7 mouse cellular contexts compared by ENCODE assay signal in the genomic region with DNA sequence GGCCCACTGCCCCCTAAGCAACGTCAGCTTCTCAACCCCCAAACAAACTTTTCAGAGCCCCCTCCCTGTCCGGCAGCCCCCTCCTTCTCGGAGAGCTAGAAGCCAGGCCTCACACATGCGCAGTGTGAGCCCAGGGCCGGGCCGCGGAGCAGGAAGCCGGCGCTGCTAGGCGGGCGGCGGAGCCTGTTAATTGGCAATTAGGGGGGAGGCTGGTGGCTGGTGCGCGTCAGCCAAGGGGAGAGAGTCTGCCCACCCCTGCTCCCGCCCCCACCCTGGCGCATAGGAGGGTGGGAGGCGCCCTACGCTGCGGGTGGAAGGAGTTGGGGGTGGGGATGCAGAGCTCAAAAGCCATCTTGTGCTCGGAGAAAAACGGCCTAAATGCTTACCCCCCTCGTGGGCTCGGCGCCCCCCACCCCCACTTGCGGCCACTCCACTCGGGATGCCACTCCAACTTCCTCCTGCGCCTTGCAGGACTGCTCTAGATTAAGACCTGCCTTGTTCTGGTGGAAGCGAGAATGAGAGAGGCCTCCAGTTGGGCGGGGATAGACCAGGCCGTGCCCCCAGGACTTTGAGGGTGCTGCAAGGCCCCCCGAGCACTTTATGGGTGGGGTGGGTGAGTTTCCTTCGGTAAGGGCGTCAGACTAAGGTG. TPM values are rescaled to one million over a fixed set of nuclear protein-coding genes. Genes with fewer than 3 reads are reported as not detected.
DNase-seq lines count a peak whose midpoint lies in the region; ATAC-seq and TF ChIP-seq lines count a peak whose summit lies in the region.

No protein-coding gene starts in this region.

- no peak for TF ChIP-seq CTCF in ES-Bruce4 (IDR thresholded peaks at IDR 0.05; ENCODE audit: low read depth, low read length)

- peak overlapping the region; percentile 60 for H3K4me3 ChIP-seq in ES-Bruce4 (ENCODE audit: low read depth, low read length)
- H3K4me3 ChIP-seq in forebrain, embryonic 14.5 days (ENCODE audit: low read depth, low read length) = peak overlapping the region; percentile 23
- peak overlapping the region; percentile 41 for H3K4me3 ChIP-seq in limb, embryonic 11.5 days (ENCODE audit: low read depth, low read length)
- peak overlapping the region; percentile 35 for H3K4me3 ChIP-seq in midbrain, embryonic 12.5 days

- 2% methylated on average over 33 of the region's 33 CpGs for WGBS in forebrain, embryonic 14.5 days
- under 1% methylated on average over 33 of the region's 33 CpGs for WGBS in limb, embryonic 11.5 days
- 1% methylated on average over 32 of the region's 33 CpGs for WGBS in midbrain, embryonic 12.5 days

- H3K4me2 ChIP-seq in forebrain, embryonic 14.5 days (ENCODE audit: low read length) = peak overlapping the region; percentile 45
- peak overlapping the region; percentile 78 for H3K4me2 ChIP-seq in limb, embryonic 11.5 days (ENCODE audit: low read depth, severe bottlenecking)
- H3K4me2 ChIP-seq in midbrain, embryonic 12.5 days (replicated peaks) = peak overlapping the region; percentile 46

- no peak overlapping the region for H3K27ac ChIP-seq in ES-Bruce4 (ENCODE audit: insufficient read depth, low read length)
- H3K27ac ChIP-seq in forebrain, embryonic 14.5 days (ENCODE audit: low read depth, low read length) = no peak overlapping the region
- peak overlapping the region; percentile 90 for H3K27ac ChIP-seq in limb, embryonic 11.5 days (replicated peaks; ENCODE audit: low read depth, low read length)
- no peak overlapping the region for H3K27ac ChIP-seq in midbrain, embryonic 12.5 days (replicated peaks)

- H3K27me3 ChIP-seq in ES-Bruce4 (ENCODE audit: control insufficient read depth, insufficient read depth, low read length, poor library complexity, severe bottlenecking) = peaks cover 60% of the 10 kb centered on the region
- H3K27me3 ChIP-seq in forebrain, embryonic 14.5 days (replicated peaks; ENCODE audit: control insufficient read depth, insufficient read depth, low read length) = peaks cover 100% of the 10 kb centered on the region
- H3K27me3 ChIP-seq in limb, embryonic 11.5 days (ENCODE audit: control insufficient read depth, insufficient read depth, low read length) = peaks cover 59% of the 10 kb centered on the region
- H3K27me3 ChIP-seq in midbrain, embryonic 12.5 days = peaks cover 99% of the 10 kb centered on the region

- no peaks in the 10 kb centered on the region for H3K4me1 ChIP-seq in ES-Bruce4 (ENCODE audit: control insufficient read depth, insufficient read depth, low read length)
- peaks cover 7% of the 10 kb centered on the region; the same call in 1 of the 2 replicates for H3K4me1 ChIP-seq in forebrain, embryonic 14.5 days (ENCODE audit: control insufficient read depth, insufficient read depth, low read length)
- peaks cover 72% of the 10 kb centered on the region for H3K4me1 ChIP-seq in limb, embryonic 11.5 days (ENCODE audit: control insufficient read depth, insufficient read depth, low read length)
- H3K4me1 ChIP-seq in midbrain, embryonic 12.5 days = peaks cover 8% of the 10 kb centered on the region

- no peak for TF ChIP-seq POLR2A in ES-Bruce4 (IDR thresholded peaks at IDR 0.05; ENCODE audit: insufficient read depth, low read length)

- no peak for TF ChIP-seq EP300 in ES-Bruce4 (IDR thresholded peaks at IDR 0.05; ENCODE audit: insufficient read depth, low read depth, low read length)

- H3K9me3 ChIP-seq in ES-Bruce4 (replicated peaks; ENCODE audit: control insufficient read depth, insufficient read depth, low read length, poor library complexity, severe bottlenecking) = no peaks in the 10 kb centered on the region
- H3K9me3 ChIP-seq in forebrain, embryonic 14.5 days (replicated peaks; ENCODE audit: control insufficient read depth, low read length) = no peaks in the 10 kb centered on the region
- H3K9me3 ChIP-seq in limb, embryonic 11.5 days (ENCODE audit: control insufficient read depth, low read length) = no peaks in the 10 kb centered on the region
- H3K9me3 ChIP-seq in midbrain, embryonic 12.5 days = no peaks in the 10 kb centered on the region

- peak; percentile 84 for ATAC-seq in forebrain, embryonic 14.5 days
- ATAC-seq in limb, embryonic 11.5 days (ENCODE audit: insufficient number of reproducible peaks, low FRiP score, low TSS enrichment, low read depth) = peak; percentile 69
- peak; percentile 41; the same call in 1 of the 2 replicates for ATAC-seq in midbrain, embryonic 12.5 days (ENCODE audit: low FRiP score, low read depth)

- no peaks in the 10 kb centered on the region for H3K36me3 ChIP-seq in ES-Bruce4 (ENCODE audit: control insufficient read depth, insufficient read depth, low read length, poor library complexity, severe bottlenecking)
- H3K36me3 ChIP-seq in forebrain, embryonic 14.5 days (ENCODE audit: control insufficient read depth, insufficient read depth, low read length) = no peaks in the 10 kb centered on the region
- H3K36me3 ChIP-seq in limb, embryonic 11.5 days (ENCODE audit: control insufficient read depth, insufficient read depth, low read length) = no peaks in the 10 kb centered on the region
- H3K36me3 ChIP-seq in midbrain, embryonic 12.5 days = no peaks in the 10 kb centered on the region

- H3K9ac ChIP-seq in ES-Bruce4 (ENCODE audit: low read depth, poor library complexity, severe bottlenecking) = peak overlapping the region; percentile 51
- H3K9ac ChIP-seq in forebrain, embryonic 14.5 days (ENCODE audit: low read length) = 0 out of 2 replicates have a peak overlapping the region, but pooled peaks have one; percentile 25
- H3K9ac ChIP-seq in limb, embryonic 11.5 days (ENCODE audit: low read length) = peak overlapping the region; percentile 61
- peak overlapping the region; percentile 34; the same call in 1 of the 2 replicates for H3K9ac ChIP-seq in midbrain, embryonic 12.5 days (replicated peaks)

- DNase-seq in adrenal gland, adult 18-20 months (ENCODE audit: low spot score in 2 of 2) = peak; percentile 80 to 85
- DNase-seq in forebrain, embryonic 14.5 days (ENCODE audit: low spot score) = peak; percentile 83
- peak; percentile 68 for DNase-seq in heart, postnatal 4 days
- DNase-seq in limb, embryonic 11.5 days (ENCODE audit: low spot score) = peak; percentile 91
- peak; percentile 18 for DNase-seq in thymus, postnatal 25 days

RNA-seq across cellular contexts. Expression of gene Hoxc6, which starts 1.2 kb away (rescaled TPM):
- polyA plus RNA-seq in ES-Bruce4 (2011; ENCODE audit: insufficient read depth, insufficient read length, low read depth, missing spikeins) = 1.3 TPM in 1 of 2 replicates, not detected in the other
- total RNA-seq in adrenal gland, adult 18-20 months (2021) = 10 to 100 TPM; 47.9 to 59.3 TPM
- not detected in 2 replicates for polyA plus RNA-seq in forebrain, embryonic 14.5 days (2014; fragmentation: Nextera tagmentation; extraction: Ambion mirVana)
- under 1 TPM in 1 of 2 experiments, not detected in 1; 0.16 TPM for total RNA-seq in heart, postnatal 4 days (2021)
- polyA plus RNA-seq in limb, embryonic 11.5 days (2014; fragmentation: Nextera tagmentation; extraction: Ambion mirVana) = 9.5 and 10.9 TPM in 2 replicates
- not detected in 2 replicates for polyA plus RNA-seq in midbrain, embryonic 12.5 days (2016; fragmentation: Nextera tagmentation; extraction: Ambion mirVana)

RNA-seq across cellular contexts. Expression of gene Hoxc8, which starts 8.9 kb away (rescaled TPM):
- 0.40 and 0.45 TPM in 2 replicates for polyA plus RNA-seq in ES-Bruce4 (2011; ENCODE audit: insufficient read depth, insufficient read length, low read depth, missing spikeins)
- total RNA-seq in adrenal gland, adult 18-20 months (2021) = 10 to 100 TPM; 30.8 to 34.8 TPM
- polyA plus RNA-seq in forebrain, embryonic 14.5 days (2014; fragmentation: Nextera tagmentation; extraction: Ambion mirVana) = not detected in 2 replicates
- total RNA-seq in heart, postnatal 4 days (2021) = not detected
- 4.6 and 4.8 TPM in 2 replicates for polyA plus RNA-seq in limb, embryonic 11.5 days (2014; fragmentation: Nextera tagmentation; extraction: Ambion mirVana)
- not detected in 2 replicates for polyA plus RNA-seq in midbrain, embryonic 12.5 days (2016; fragmentation: Nextera tagmentation; extraction: Ambion mirVana)

RNA-seq across cellular contexts. Expression of gene Hoxc4, which starts 19.4 kb away (rescaled TPM):
- 0.56 and 0.99 TPM in 2 replicates for polyA plus RNA-seq in ES-Bruce4 (2011; ENCODE audit: insufficient read depth, insufficient read length, low read depth, missing spikeins)
- total RNA-seq in adrenal gland, adult 18-20 months (2021) = 1 to 10 TPM; 5.0 to 7.3 TPM
- polyA plus RNA-seq in forebrain, embryonic 14.5 days (2014; fragmentation: Nextera tagmentation; extraction: Ambion mirVana) = not detected in 2 replicates
- total RNA-seq in heart, postnatal 4 days (2021) = under 1 TPM in 1 of 2 experiments, not detected in 1; 0.14 TPM
- 5.1 and 6.4 TPM in 2 replicates for polyA plus RNA-seq in limb, embryonic 11.5 days (2014; fragmentation: Nextera tagmentation; extraction: Ambion mirVana)
- 0.09 TPM in 1 of 2 replicates, not detected in the other for polyA plus RNA-seq in midbrain, embryonic 12.5 days (2016; fragmentation: Nextera tagmentation; extraction: Ambion mirVana)

RNA-seq across cellular contexts. Expression of gene Hoxc9, which starts 23.1 kb away (rescaled TPM):
- polyA plus RNA-seq in ES-Bruce4 (2011; ENCODE audit: insufficient read depth, insufficient read length, low read depth, missing spikeins) = not detected in 2 replicates
- total RNA-seq in adrenal gland, adult 18-20 months (2021) = 1 to 10 TPM in 1 of 2 experiments, under 1 TPM in 1; 0.66 to 1.4 TPM
- not detected in 2 replicates for polyA plus RNA-seq in forebrain, embryonic 14.5 days (2014; fragmentation: Nextera tagmentation; extraction: Ambion mirVana)
- total RNA-seq in heart, postnatal 4 days (2021) = not detected
- polyA plus RNA-seq in limb, embryonic 11.5 days (2014; fragmentation: Nextera tagmentation; extraction: Ambion mirVana) = 4.4 and 6.1 TPM in 2 replicates
- not detected in 2 replicates for polyA plus RNA-seq in midbrain, embryonic 12.5 days (2016; fragmentation: Nextera tagmentation; extraction: Ambion mirVana)

RNA-seq across cellular contexts. Expression of gene Hoxc5, which starts 32.1 kb away (rescaled TPM):
- not detected in 2 replicates for polyA plus RNA-seq in ES-Bruce4 (2011; ENCODE audit: insufficient read depth, insufficient read length, low read depth, missing spikeins)
- 1 to 10 TPM; 7.0 to 7.5 TPM for total RNA-seq in adrenal gland, adult 18-20 months (2021)
- not detected in 2 replicates for polyA plus RNA-seq in forebrain, embryonic 14.5 days (2014; fragmentation: Nextera tagmentation; extraction: Ambion mirVana)
- not detected for total RNA-seq in heart, postnatal 4 days (2021)
- polyA plus RNA-seq in limb, embryonic 11.5 days (2014; fragmentation: Nextera tagmentation; extraction: Ambion mirVana) = 8.3 and 9.1 TPM in 2 replicates
- polyA plus RNA-seq in midbrain, embryonic 12.5 days (2016; fragmentation: Nextera tagmentation; extraction: Ambion mirVana) = 0.26 TPM in 1 of 2 replicates, not detected in the other

Comparison
In these comparisons a context has a peak if more than half of its experiments do, and no peak if none do; other contexts are left out.
1. DNase-seq: peak in every context shown above with its lines; median percentile 91 in limb, embryonic 11.5 days; 83 in forebrain, embryonic 14.5 days; 82 in adrenal gland, adult 18-20 months; 68 in heart, postnatal 4 days; 18 in thymus, postnatal 25 days.